Mouse (Mus musculus): Measurements from ENCODE around the gene Slc35f6. TPM values are rescaled to one million over a fixed set of nuclear protein-coding genes. Genes with fewer than 3 reads are reported as not detected.

Gene Slc35f6
- polyA plus RNA-seq, 1 experiment from 2014 or later = 26.2 TPM

GRCm38 (mm10) chr5:30613242-30613641 is 34.5 kb upstream of the Slc35f6 start:
- H3K9me3 ChIP-seq (replicated peaks) = no peaks in the 10 kb centered on the region
- no peak overlapping the region for H3K27ac ChIP-seq
- H3K27me3 ChIP-seq = peaks cover 6% of the 10 kb centered on the region; the same call in 1 of the 2 replicates
- H3K36me3 ChIP-seq (ENCODE audit: poor library complexity, severe bottlenecking) = no peaks in the 10 kb centered on the region
- H3K4me2 ChIP-seq = no peak overlapping the region
- H3K4me1 ChIP-seq = peaks cover 6% of the 10 kb centered on the region; the same call in 1 of the 2 replicates
- H3K4me3 ChIP-seq = no peak overlapping the region
- no peak overlapping the region for H3K9ac ChIP-seq
- 89% methylated on average over 8 of the region's 8 CpGs for WGBS
- ATAC-seq = no peak

- ATAC-seq = no peak
Measured at GRCm38 (mm10) chr5:30614221-30614620, 33.5 kb upstream of the Slc35f6 start.

GRCm38 (mm10) chr5:30615416-30615815 is 32.3 kb upstream of the Slc35f6 start:
- ATAC-seq = no peak
- no peak overlapping the region for H3K9ac ChIP-seq
- no peak overlapping the region for H3K4me2 ChIP-seq
- no peaks in the 10 kb centered on the region for H3K36me3 ChIP-seq (ENCODE audit: poor library complexity, severe bottlenecking)
- no peak overlapping the region for H3K4me3 ChIP-seq
- peaks cover 6% of the 10 kb centered on the region; the same call in 1 of the 2 replicates for H3K4me1 ChIP-seq
- H3K9me3 ChIP-seq (replicated peaks) = no peaks in the 10 kb centered on the region
- no peak overlapping the region for H3K27ac ChIP-seq
- H3K27me3 ChIP-seq = peaks cover 11% of the 10 kb centered on the region; the same call in 1 of the 2 replicates
- WGBS = 41% methylated on average over 6 of the region's 6 CpGs

More at GRCm38 (mm10) chr5:30614221-30614620, 33.5 kb upstream of the Slc35f6 start:
- 42% methylated on average over 1 of the region's 1 CpGs for WGBS
- H3K9ac ChIP-seq = no peak overlapping the region
- peaks cover 11% of the 10 kb centered on the region; the same call in 1 of the 2 replicates for H3K27me3 ChIP-seq
- no peak overlapping the region for H3K4me2 ChIP-seq
- H3K36me3 ChIP-seq (ENCODE audit: poor library complexity, severe bottlenecking) = no peaks in the 10 kb centered on the region
- H3K4me1 ChIP-seq = peaks cover 6% of the 10 kb centered on the region; the same call in 1 of the 2 replicates
- H3K4me3 ChIP-seq = no peak overlapping the region
- no peak overlapping the region for H3K27ac ChIP-seq
- H3K9me3 ChIP-seq (replicated peaks) = no peaks in the 10 kb centered on the region

GRCm38 (mm10) chr5:30615819-30616218 is 31.9 kb upstream of the Slc35f6 start:
- 78% methylated on average over 4 of the region's 4 CpGs for WGBS
- H3K27ac ChIP-seq = no peak overlapping the region
- no peak overlapping the region for H3K4me3 ChIP-seq
- no peak for ATAC-seq
- peaks cover 14% of the 10 kb centered on the region for H3K27me3 ChIP-seq
- H3K4me1 ChIP-seq = peaks cover 6% of the 10 kb centered on the region; the same call in 1 of the 2 replicates
- H3K36me3 ChIP-seq (ENCODE audit: poor library complexity, severe bottlenecking) = no peaks in the 10 kb centered on the region
- H3K9me3 ChIP-seq (replicated peaks) = no peaks in the 10 kb centered on the region
- H3K4me2 ChIP-seq = no peak overlapping the region
- no peak overlapping the region for H3K9ac ChIP-seq

GRCm38 (mm10) chr5:30616644-30617043 is 31.1 kb upstream of the Slc35f6 start:
- Histone ChIP-seq H3K9ac (no peak overlapping the region), H3K27me3 (peaks cover 22% of the 10 kb centered on the region), H3K36me3 (ENCODE audit: poor library complexity, severe bottlenecking) (no peaks in the 10 kb centered on the region), H3K4me1 (peaks cover 6% of the 10 kb centered on the region; the same call in 1 of the 2 replicates), H3K4me3 (no peak overlapping the region), H3K4me2 (no peak overlapping the region), H3K27ac (0 out of 2 replicates have a peak overlapping the region, but pooled peaks have one; percentile 6), H3K9me3 (replicated peaks) (no peaks in the 10 kb centered on the region)
- no peak for ATAC-seq
- WGBS = 18% methylated on average over 3 of the region's 3 CpGs

GRCm38 (mm10) chr5:30617357-30617756 is 30.4 kb upstream of the Slc35f6 start:
- Histone ChIP-seq H3K4me3 (no peak overlapping the region), H3K27ac (no peak overlapping the region), H3K36me3 (ENCODE audit: poor library complexity, severe bottlenecking) (no peaks in the 10 kb centered on the region), H3K9me3 (replicated peaks) (no peaks in the 10 kb centered on the region), H3K4me2 (no peak overlapping the region), H3K27me3 (peaks cover 30% of the 10 kb centered on the region), H3K9ac (no peak overlapping the region), H3K4me1 (peaks cover 13% of the 10 kb centered on the region)
- WGBS = 39% methylated on average over 3 of the region's 3 CpGs
- ATAC-seq = no peak

GRCm38 (mm10) chr5:30617851-30618250 is 29.9 kb upstream of the Slc35f6 start:
- peaks cover 18% of the 10 kb centered on the region for H3K4me1 ChIP-seq
- 28% methylated on average over 11 of the region's 11 CpGs for WGBS

GRCm38 (mm10) chr5:30618376-30619003 is 29.2 kb upstream of the Slc35f6 start:
- H3K4me2 ChIP-seq = no peak overlapping the region
- H3K4me1 ChIP-seq = peaks cover 20% of the 10 kb centered on the region
- peaks cover 40% of the 10 kb centered on the region for H3K27me3 ChIP-seq
- H3K36me3 ChIP-seq (ENCODE audit: poor library complexity, severe bottlenecking) = no peaks in the 10 kb centered on the region
- WGBS = 86% methylated on average over 8 of the region's 8 CpGs
- H3K27ac ChIP-seq = no peak overlapping the region
- H3K9me3 ChIP-seq (replicated peaks) = no peaks in the 10 kb centered on the region
- H3K9ac ChIP-seq = no peak overlapping the region
- no peak for ATAC-seq
- no peak overlapping the region for H3K4me3 ChIP-seq

More at GRCm38 (mm10) chr5:30617851-30618250, 29.9 kb upstream of the Slc35f6 start:
- H3K4me3 ChIP-seq = no peak overlapping the region
- H3K36me3 ChIP-seq (ENCODE audit: poor library complexity, severe bottlenecking) = no peaks in the 10 kb centered on the region
- no peak overlapping the region for H3K27ac ChIP-seq
- ATAC-seq = no peak
- no peaks in the 10 kb centered on the region for H3K9me3 ChIP-seq (replicated peaks)
- no peak overlapping the region for H3K9ac ChIP-seq
- H3K27me3 ChIP-seq = peaks cover 34% of the 10 kb centered on the region
- H3K4me2 ChIP-seq = no peak overlapping the region

GRCm38 (mm10) chr5:30619211-30619610 is 28.5 kb upstream of the Slc35f6 start:
- no peak overlapping the region for H3K27ac ChIP-seq
- ATAC-seq = no peak
- peaks cover 18% of the 10 kb centered on the region for H3K4me1 ChIP-seq
- H3K27me3 ChIP-seq = peaks cover 45% of the 10 kb centered on the region
- H3K9ac ChIP-seq = no peak overlapping the region
- no peaks in the 10 kb centered on the region for H3K36me3 ChIP-seq (ENCODE audit: poor library complexity, severe bottlenecking)
- H3K4me3 ChIP-seq = no peak overlapping the region
- WGBS = 71% methylated on average over 2 of the region's 2 CpGs
- H3K9me3 ChIP-seq (replicated peaks) = no peaks in the 10 kb centered on the region
- no peak overlapping the region for H3K4me2 ChIP-seq

- no peaks in the 10 kb centered on the region for H3K9me3 ChIP-seq (replicated peaks)
- no peaks in the 10 kb centered on the region for H3K36me3 ChIP-seq (ENCODE audit: poor library complexity, severe bottlenecking)
- no peak for ATAC-seq
- peaks cover 56% of the 10 kb centered on the region for H3K27me3 ChIP-seq
- no peak overlapping the region for H3K9ac ChIP-seq
- no peak overlapping the region for H3K4me2 ChIP-seq
- no peak overlapping the region for H3K4me3 ChIP-seq
- H3K4me1 ChIP-seq = peaks cover 14% of the 10 kb centered on the region
- no peak overlapping the region for H3K27ac ChIP-seq
- WGBS = 96% methylated on average over 20 of the region's 20 CpGs
Measured at GRCm38 (mm10) chr5:30620567-30620966, 27.2 kb upstream of the Slc35f6 start.

GRCm38 (mm10) chr5:30621211-30621790 is 26.4 kb upstream of the Slc35f6 start:
- no peak overlapping the region; the same call in 1 of the 2 replicates for H3K4me3 ChIP-seq

GRCm38 (mm10) chr5:30621844-30622176 is 25.9 kb upstream of the Slc35f6 start:
- H3K4me1 ChIP-seq = peaks cover 14% of the 10 kb centered on the region
- peak overlapping the region; percentile 43 for H3K4me3 ChIP-seq
- H3K9ac ChIP-seq = peak overlapping the region; percentile 62; the same call in 1 of the 2 replicates
- H3K27ac ChIP-seq = no peak overlapping the region
- no peak for ATAC-seq
- no peaks in the 10 kb centered on the region for H3K9me3 ChIP-seq (replicated peaks)
- H3K4me2 ChIP-seq = peak overlapping the region; percentile 86
- WGBS = 41% methylated on average over 22 of the region's 22 CpGs
- no peaks in the 10 kb centered on the region for H3K36me3 ChIP-seq (ENCODE audit: poor library complexity, severe bottlenecking)
- peaks cover 56% of the 10 kb centered on the region for H3K27me3 ChIP-seq

More at GRCm38 (mm10) chr5:30621211-30621790, 26.4 kb upstream of the Slc35f6 start:
- no peaks in the 10 kb centered on the region for H3K36me3 ChIP-seq (ENCODE audit: poor library complexity, severe bottlenecking)
- H3K27me3 ChIP-seq = peaks cover 56% of the 10 kb centered on the region
- H3K4me2 ChIP-seq = peak overlapping the region; percentile 86; the same call in 1 of the 2 replicates
- no peak overlapping the region for H3K27ac ChIP-seq
- peaks cover 14% of the 10 kb centered on the region for H3K4me1 ChIP-seq
- H3K9me3 ChIP-seq (replicated peaks) = no peaks in the 10 kb centered on the region
- 89% methylated on average over 9 of the region's 9 CpGs for WGBS
- no peak overlapping the region for H3K9ac ChIP-seq
- no peak for ATAC-seq
